Mouse (Mus musculus) myocyte (in vitro differentiated cells): ENCODE measurements around the gene Coa7. TPM values are rescaled to one million over a fixed set of nuclear protein-coding genes. Genes with fewer than 3 reads are reported as not detected.
A peak's percentile ranks its signal among the peaks of the same experiment; 100 is the strongest.
"Not testable (repeated sequence)": the region's sequence is repeated elsewhere in the genome, so short reads cannot be mapped to it uniquely, and the experiment has no call there.

ENCODE experiments used
- H3K27me3 ChIP-seq: one replicate; pipeline ENCODE4 v1.6.1; 2011; ENCODE audit not compliant: control insufficient read depth, insufficient read depth, insufficient read length
- H3K36me3 ChIP-seq: one replicate; pipeline ENCODE4 v1.6.1; 2011; ENCODE audit not compliant: control insufficient read depth, insufficient read depth
- H3K4me2 ChIP-seq: one replicate; pipeline ENCODE4 v1.6.1; 2011; ENCODE audit warnings: low read depth, control low read depth
- H3K4me3 ChIP-seq: one replicate; pipeline ENCODE4 v1.5.1; 2011; ENCODE audit warnings: mild to moderate bottlenecking, control low read depth, moderate library complexity
- H3K79me2 ChIP-seq: one replicate; pipeline ENCODE4 v1.6.1; 2011; ENCODE audit not compliant: control insufficient read depth, insufficient read depth
- H3ac ChIP-seq: one replicate; pipeline ENCODE4 v1.6.1; 2011; ENCODE audit not compliant: control insufficient read depth, insufficient read length
- CEBPB ChIP-seq: IDR thresholded peaks from 2 replicates; pipeline ENCODE4 v1.6.1; 2011; ENCODE audit warnings: mild to moderate bottlenecking, moderate library complexity; ENCODE audit not compliant: poor library complexity, insufficient read depth, severe bottlenecking
- E2F4 ChIP-seq: IDR thresholded peaks from one replicate; pipeline ENCODE4 v1.6.1; 2011; ENCODE audit warnings: mild to moderate bottlenecking, control low read depth, moderate library complexity; ENCODE audit not compliant: insufficient read depth
- MAX ChIP-seq: IDR thresholded peaks from one replicate; pipeline ENCODE4 v1.6.1; 2011; ENCODE audit warnings: low read depth, mild to moderate bottlenecking, control low read depth
- MYOD1 ChIP-seq, 3 experiments: IDR thresholded peaks; one replicate each; pipeline ENCODE4 v1.6.1; 2011; ENCODE audit warnings: control low read depth in 2 of 3, low read depth in 2 of 3, mild to moderate bottlenecking in 2 of 3, moderate library complexity in 1 of 3; ENCODE audit not compliant: insufficient read length in 2 of 3, control insufficient read depth in 1 of 3
- MYOG ChIP-seq, 3 experiments: IDR thresholded peaks; one replicate each; pipeline ENCODE4 v1.6.1; 2011; ENCODE audit warnings: control low read depth in 2 of 3, low read depth in 2 of 3, mild to moderate bottlenecking in 2 of 3; ENCODE audit not compliant: insufficient read length in 2 of 3, control insufficient read depth in 1 of 3, insufficient read depth in 1 of 3
- POLR2A ChIP-seq: IDR thresholded peaks from one replicate; pipeline ENCODE4 v1.6.1; 2011; ENCODE audit warnings: low read depth, mild to moderate bottlenecking, control low read depth, moderate library complexity; ENCODE audit not compliant: insufficient read length
- POLR2AphosphoS2 ChIP-seq: IDR thresholded peaks from one replicate; pipeline ENCODE4 v1.6.1; 2011; ENCODE audit warnings: low read depth, control low read depth; ENCODE audit not compliant: insufficient read length
- REST ChIP-seq: IDR thresholded peaks from one replicate; pipeline ENCODE4 v1.6.1; 2011; ENCODE audit warnings: mild to moderate bottlenecking, control low read depth, moderate library complexity; ENCODE audit not compliant: insufficient read depth, insufficient read length
- SRF ChIP-seq: IDR thresholded peaks from one replicate; pipeline ENCODE4 v1.6.1; 2011; ENCODE audit warnings: low read depth; ENCODE audit not compliant: control insufficient read depth, insufficient read length
- TCF12 ChIP-seq: IDR thresholded peaks from one replicate; pipeline ENCODE4 v1.6.1; 2011; ENCODE audit warnings: mild to moderate bottlenecking, control low read depth; ENCODE audit not compliant: poor library complexity, insufficient read depth, severe bottlenecking
- TCF3 ChIP-seq: IDR thresholded peaks from one replicate; pipeline ENCODE4 v1.6.1; 2011; ENCODE audit warnings: low read depth, control low read depth; ENCODE audit not compliant: insufficient read length
- USF1 ChIP-seq: IDR thresholded peaks from one replicate; pipeline ENCODE4 v1.6.1; 2011; ENCODE audit warnings: low read depth, mild to moderate bottlenecking, control low read depth, moderate library complexity
- polyA plus RNA-seq: library from polyadenylated mRNA; unstranded; fragments of >200 nt; fragmentation: generic; extraction: Trizol; gene quantifications from one replicate; pipeline ENCODE4 v1.2.1, GENCODE M21; 2012; ENCODE audit warnings: missing spikeins

Gene Coa7
- polyA plus RNA-seq, 1 experiment = 31.9 TPM

GRCm38 (mm10) chr4:108349836-108350547, 22.1 kb downstream of the Coa7 start:
- Histone ChIP-seq H3K27me3 (no peaks in the 10 kb centered on the region), H3ac (no peak overlapping the region), H3K4me2 (peak overlapping the region; percentile 67), H3K4me3 (no peak overlapping the region), H3K36me3 (no peaks in the 10 kb centered on the region), H3K79me2 (no peaks in the 10 kb centered on the region)
- TF ChIP-seq MAX = no peak
- no peak for TF ChIP-seq POLR2A
- no peak for TF ChIP-seq MYOG (IDR thresholded peaks at IDR 0.05; ENCODE audit: control insufficient read depth in 1 of 3, insufficient read depth in 1 of 3, insufficient read length in 2 of 3, low read depth in 2 of 3)
- no peak for TF ChIP-seq USF1
- no peak for TF ChIP-seq TCF3
- no peak for TF ChIP-seq SRF
- TF ChIP-seq E2F4 = no peak
- TF ChIP-seq POLR2AphosphoS2 = no peak
- TF ChIP-seq TCF12 = no peak
- TF ChIP-seq MYOD1 (IDR thresholded peaks at IDR 0.05; ENCODE audit: control insufficient read depth in 1 of 3, insufficient read length in 2 of 3, low read depth in 2 of 3) = no peak
- no peak for TF ChIP-seq REST
- TF ChIP-seq CEBPB = no peak

- TF ChIP-seq CEBPB = no peak
- TF ChIP-seq USF1 = no peak
- no peak for TF ChIP-seq REST
- TF ChIP-seq POLR2AphosphoS2 = no peak
- TF ChIP-seq MAX = no peak
- peak in 2 of 3 experiments; percentile 22 to 50 for TF ChIP-seq MYOD1 (IDR thresholded peaks at IDR 0.05; ENCODE audit: control insufficient read depth in 1 of 3, insufficient read length in 2 of 3, low read depth in 2 of 3)
- peak in 1 of 3 experiments; percentile 44 for TF ChIP-seq MYOG (IDR thresholded peaks at IDR 0.05; ENCODE audit: control insufficient read depth in 1 of 3, insufficient read depth in 1 of 3, insufficient read length in 2 of 3, low read depth in 2 of 3)
- TF ChIP-seq E2F4 = no peak
- no peak for TF ChIP-seq TCF12
- no peak for TF ChIP-seq SRF
- TF ChIP-seq TCF3 = no peak
- TF ChIP-seq POLR2A = peak; percentile 51
- Histone ChIP-seq H3K79me2 (no peaks in the 10 kb centered on the region), H3K27me3 (no peaks in the 10 kb centered on the region), H3K4me2 (peak overlapping the region; percentile 67), H3ac (no peak overlapping the region), H3K4me3 (no peak overlapping the region), H3K36me3 (no peaks in the 10 kb centered on the region)
Measured at GRCm38 (mm10) chr4:108350819-108351218, 22.9 kb downstream of the Coa7 start.

GRCm38 (mm10) chr4:108353591-108353990, 25.7 kb downstream of the Coa7 start:
- not testable (repeated sequence) for H3K36me3 ChIP-seq, H3ac ChIP-seq, H3K79me2 ChIP-seq, H3K27me3 ChIP-seq, H3K4me2 ChIP-seq, H3K4me3 ChIP-seq

- Histone ChIP-seq H3ac (no peak overlapping the region), H3K4me2 (no peak overlapping the region), H3K79me2 (no peaks in the 10 kb centered on the region), H3K4me3 (no peak overlapping the region), H3K36me3 (no peaks in the 10 kb centered on the region), H3K27me3 (no peaks in the 10 kb centered on the region)
- no peak for TF ChIP-seq TCF12
- no peak for TF ChIP-seq SRF
- TF ChIP-seq USF1 = no peak
- no peak for TF ChIP-seq MAX
- TF ChIP-seq MYOD1 (IDR thresholded peaks at IDR 0.05; ENCODE audit: control insufficient read depth in 1 of 3, insufficient read length in 2 of 3, low read depth in 2 of 3) = no peak
- no peak for TF ChIP-seq E2F4
- no peak for TF ChIP-seq CEBPB
Measured at GRCm38 (mm10) chr4:108357458-108357857, 29.5 kb downstream of the Coa7 start.

GRCm38 (mm10) chr4:108358498-108358897, 30.6 kb downstream of the Coa7 start:
- no peaks in the 10 kb centered on the region for H3K79me2 ChIP-seq
- H3K27me3 ChIP-seq = no peaks in the 10 kb centered on the region
- TF ChIP-seq MAX = no peak
- no peak for TF ChIP-seq MYOG (IDR thresholded peaks at IDR 0.05; ENCODE audit: control insufficient read depth in 1 of 3, insufficient read depth in 1 of 3, insufficient read length in 2 of 3, low read depth in 2 of 3)
- TF ChIP-seq TCF3 = no peak
- no peak for TF ChIP-seq MYOD1 (IDR thresholded peaks at IDR 0.05; ENCODE audit: control insufficient read depth in 1 of 3, insufficient read length in 2 of 3, low read depth in 2 of 3)
- no peak for TF ChIP-seq E2F4
- TF ChIP-seq POLR2AphosphoS2 = no peak
- TF ChIP-seq CEBPB = no peak
- TF ChIP-seq TCF12 = no peak
- no peak for TF ChIP-seq SRF
- no peak for TF ChIP-seq REST
- no peak for TF ChIP-seq POLR2A
- TF ChIP-seq USF1 = no peak
- no peak overlapping the region for H3ac ChIP-seq
- H3K36me3 ChIP-seq = no peaks in the 10 kb centered on the region
- no peak overlapping the region for H3K4me2 ChIP-seq
- H3K4me3 ChIP-seq = no peak overlapping the region
